ENCODE assay signal across 8 mouse cellular contexts in genomic region chr14:31435018-31435915, GRCm38 (mm10). TPM values are rescaled to one million over a fixed set of nuclear protein-coding genes. Genes with fewer than 3 reads are reported as not detected.
DNase-seq lines count a peak whose midpoint lies in the region; ATAC-seq lines count a peak whose summit lies in the region.

No protein-coding gene starts in this region.

- no peaks in the 10 kb centered on the region; the same call in 1 of the 2 replicates for H3K36me3 ChIP-seq in forebrain, embryonic 16.5 days (ENCODE audit: control insufficient read depth, insufficient read depth)

- peak; percentile 58 to 68 for DNase-seq in right cerebral cortex, postnatal 10 days (ENCODE audit: low spot score in 2 of 2)
- DNase-seq in right cerebral cortex, adult 18-20 months: no peak
- peak; percentile 82 for DNase-seq in brain, adult 2 months (ENCODE audit: low read depth, low spot score)
- DNase-seq in kidney, adult 18-20 months: peak; percentile 53
- DNase-seq in lung, postnatal 36 days: peak; percentile 28
- DNase-seq in right cerebral cortex, postnatal 4 days: peak; percentile 65
- DNase-seq in ovary, postnatal 10 days (ENCODE audit: low spot score): no peak

- peak overlapping the region; percentile 82 for H3K4me3 ChIP-seq in forebrain, embryonic 16.5 days (replicated peaks; ENCODE audit: low read length)

- ATAC-seq in forebrain, embryonic 16.5 days: peak; percentile 67

- no peaks in the 10 kb centered on the region for H3K27me3 ChIP-seq in forebrain, embryonic 16.5 days (replicated peaks; ENCODE audit: control insufficient read depth, insufficient read depth, low read length)

- H3K4me2 ChIP-seq in forebrain, embryonic 16.5 days (ENCODE audit: low read length): peak overlapping the region; percentile 58

- no peaks in the 10 kb centered on the region for H3K9me3 ChIP-seq in forebrain, embryonic 16.5 days (ENCODE audit: control insufficient read depth, low read length)

- peak overlapping the region; percentile 94 for H3K27ac ChIP-seq in forebrain, embryonic 16.5 days (ENCODE audit: low read length)

- peak overlapping the region; percentile 94 for H3K9ac ChIP-seq in forebrain, embryonic 16.5 days (replicated peaks; ENCODE audit: low read depth, low read length)

- WGBS in forebrain, embryonic 16.5 days: under 1% methylated on average over 53 of the region's 53 CpGs

- peaks cover 28% of the 10 kb centered on the region for H3K4me1 ChIP-seq in forebrain, embryonic 16.5 days (replicated peaks; ENCODE audit: control insufficient read depth, insufficient read depth, low read length)

RNA-seq across cellular contexts. Expression of gene Sh3bp5, which starts 0.6 kb away (rescaled TPM):
- 120 and 128 TPM in 2 replicates for polyA plus RNA-seq in forebrain, embryonic 16.5 days (2015; fragmentation: Nextera tagmentation; extraction: Ambion mirVana)

RNA-seq across cellular contexts. Expression of gene Eaf1, which starts 58.9 kb away (rescaled TPM):
- polyA plus RNA-seq in forebrain, embryonic 16.5 days (2015; fragmentation: Nextera tagmentation; extraction: Ambion mirVana): 10.3 and 11.4 TPM in 2 replicates

RNA-seq across cellular contexts. Expression of gene Mettl6, which starts 59.6 kb away (rescaled TPM):
- 51.9 and 52.4 TPM in 2 replicates for polyA plus RNA-seq in forebrain, embryonic 16.5 days (2015; fragmentation: Nextera tagmentation; extraction: Ambion mirVana)

Comparison
In these comparisons a context has a peak if more than half of its experiments do, and no peak if none do; other contexts are left out.
1. DNase-seq: peak in right cerebral cortex, postnatal 10 days (2 of 2), brain, adult 2 months (single experiment), kidney, adult 18-20 months (single experiment), lung, postnatal 36 days (single experiment) and right cerebral cortex, postnatal 4 days (single experiment); none in right cerebral cortex, adult 18-20 months (single experiment) and ovary, postnatal 10 days (single experiment).